Mouse (Mus musculus) B cell, adult 2 months (primary cell): ENCODE results near the gene Vmn1r101.
"Not testable (repeated sequence)": the region's sequence is repeated elsewhere in the genome, so short reads cannot be mapped to it uniquely, and the experiment has no call there.

ENCODE experiments used
- DNase-seq, 2 experiments: peaks; one replicate each; pipeline ENCODE4 v3.0.0; 2022

The Vmn1r101 gene

GRCm38 (mm10) chr7:20442493-20442892, at the start of gene Vmn1r101:
Vmn1r101 (minus strand) TSS chr7:20442593.
- DNase-seq, result not testable (repeated sequence)

DNA sequence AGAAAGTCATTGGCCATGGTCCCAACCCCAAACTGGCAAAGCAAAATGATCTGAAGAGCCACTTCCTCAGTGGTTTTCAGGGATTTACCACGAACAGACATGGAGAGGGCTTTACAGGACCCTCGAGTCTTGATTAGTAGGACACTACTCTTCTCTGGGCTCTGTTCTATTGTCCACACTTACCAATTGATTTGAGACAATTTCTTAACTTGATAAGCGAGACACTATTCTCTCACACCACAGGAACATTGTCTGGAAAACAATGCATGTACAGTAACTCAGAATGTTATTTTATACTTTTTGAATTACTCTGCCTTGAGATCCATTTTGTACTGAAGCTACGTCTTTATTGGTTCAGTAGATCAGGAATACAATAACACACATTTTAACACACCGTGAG, 32.4 kb upstream of the Vmn1r101 start, which contains the start of gene Gm10670:
TSS of gene Gm10670 (minus strand) at position 101 of the 400 bp plus-strand sequence.
- DNase-seq, result not testable (repeated sequence)

- DNase-seq, result not testable (repeated sequence)
Observed at GRCm38 (mm10) chr7:20417642-20418041, 24.8 kb downstream of the Vmn1r101 start, which contains the start of gene Vmn1r100. Vmn1r100 (plus strand) TSS chr7:20417942.
